Mouse (Mus musculus) layer of hippocampus, postnatal 14 days (tissue): ENCODE measurements around the gene Zfp622. TPM values are rescaled to one million over a fixed set of nuclear protein-coding genes. Genes with fewer than 3 reads are reported as not detected.
A peak's percentile ranks its signal among the peaks of the same experiment; 100 is the strongest.
"Not testable (repeated sequence)": the region's sequence is repeated elsewhere in the genome, so short reads cannot be mapped to it uniquely, and the experiment has no call there.

Experiments
- DNase-seq, 2 experiments: peaks; one replicate each; pipeline ENCODE4 v3.0.0; 2021 to 2022; ENCODE audit warnings: low spot score in 2 of 2, mixed read lengths in 1 of 2
- total RNA-seq, 2 experiments: library from RNA; stranded (reverse); gene quantifications; 2 replicates each; pipeline ENCODE4 v1.2.3; 2021

Zfp622 gene
- total RNA-seq, 2 experiments from 2014 or later: 31.0 to 36.8 TPM

- DNase-seq: no peak
Observed at GRCm38 (mm10) chr15:25966220-25966774, 17.9 kb upstream of the Zfp622 start.

DNA sequence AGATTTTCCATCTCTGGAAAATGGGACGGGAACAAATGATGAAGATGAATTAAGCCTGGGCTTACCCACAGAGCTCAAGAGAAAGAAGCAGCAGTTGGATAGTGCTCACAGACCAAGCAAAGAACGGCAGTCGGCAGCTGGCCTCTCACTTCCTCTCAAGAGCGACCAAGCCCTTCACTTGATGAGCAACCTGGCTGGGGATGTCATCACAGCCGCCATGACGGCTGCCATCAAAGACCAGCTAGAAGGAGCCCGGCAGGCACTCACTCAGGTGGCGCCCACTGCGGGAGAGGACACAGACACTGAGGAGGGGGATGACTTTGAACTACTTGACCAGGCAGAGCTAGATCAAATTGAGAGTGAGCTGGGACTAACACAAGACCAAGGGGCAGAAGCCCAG lies 12.6 kb upstream of the Zfp622 start:
- DNase-seq: no peak

DNA sequence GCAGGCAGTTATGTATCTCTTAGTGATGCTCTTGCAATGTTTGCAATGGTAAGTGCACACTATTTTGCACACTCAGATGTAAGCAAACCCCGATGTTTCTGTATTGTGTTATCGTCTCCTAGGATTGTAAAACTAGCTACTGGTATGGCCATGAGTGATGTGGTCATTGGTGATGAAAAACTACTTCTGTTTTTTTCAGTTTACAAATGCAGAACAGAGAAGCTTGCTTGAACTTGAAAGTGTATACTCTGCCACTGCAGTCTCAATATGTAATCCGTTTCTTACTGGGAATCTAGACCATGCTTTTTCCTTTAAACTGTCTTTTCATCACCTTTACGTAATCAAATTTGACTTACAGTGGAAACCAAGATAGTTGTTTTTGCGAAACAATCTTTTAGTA lies 11.4 kb upstream of the Zfp622 start:
- DNase-seq: no peak

GRCm38 (mm10) chr15:25974352-25974751 lies 9.8 kb upstream of the Zfp622 start:
- no peak for DNase-seq

DNA sequence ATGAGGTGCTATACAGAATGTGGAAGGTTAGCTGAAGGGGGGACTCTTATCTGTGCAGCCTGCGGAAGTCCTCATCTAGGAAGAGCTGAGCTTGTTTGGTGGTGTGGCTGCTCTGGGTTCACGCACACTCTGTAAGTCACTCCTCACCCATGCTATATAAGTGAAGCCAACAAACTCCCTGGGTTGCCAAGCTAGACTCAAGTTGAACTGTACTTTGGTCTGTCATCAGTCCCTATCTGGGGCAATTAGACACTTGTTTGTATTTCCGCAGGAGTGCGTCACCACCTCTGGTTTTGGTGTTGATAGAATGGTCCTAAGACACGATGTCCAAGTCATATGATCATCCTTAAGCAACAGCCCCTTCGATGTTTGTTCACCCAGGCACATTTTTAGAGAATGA lies 8.4 kb upstream of the Zfp622 start:
- no peak for DNase-seq

- DNase-seq: not testable (repeated sequence)
Observed at GRCm38 (mm10) chr15:25983614-25984013, 552 bp upstream of the Zfp622 start.

- DNase-seq: peak in 1 of 2 experiments; percentile 6
Observed at GRCm38 (mm10) chr15:25984734-25985492, 747 bp downstream of the Zfp622 start.

GRCm38 (mm10) chr15:25992992-25993727 lies 9.0 kb downstream of the Zfp622 start:
- peak; percentile 40 to 79 for DNase-seq

GRCm38 (mm10) chr15:25995521-25995920 lies 11.4 kb downstream of the Zfp622 start:
- peak in 1 of 2 experiments; percentile 70 for DNase-seq

- DNase-seq: not testable (repeated sequence)
Observed at GRCm38 (mm10) chr15:25999545-25999944, 15.4 kb downstream of the Zfp622 start.

GRCm38 (mm10) chr15:26008621-26009020 lies 24.5 kb downstream of the Zfp622 start:
- DNase-seq: no peak

DNA sequence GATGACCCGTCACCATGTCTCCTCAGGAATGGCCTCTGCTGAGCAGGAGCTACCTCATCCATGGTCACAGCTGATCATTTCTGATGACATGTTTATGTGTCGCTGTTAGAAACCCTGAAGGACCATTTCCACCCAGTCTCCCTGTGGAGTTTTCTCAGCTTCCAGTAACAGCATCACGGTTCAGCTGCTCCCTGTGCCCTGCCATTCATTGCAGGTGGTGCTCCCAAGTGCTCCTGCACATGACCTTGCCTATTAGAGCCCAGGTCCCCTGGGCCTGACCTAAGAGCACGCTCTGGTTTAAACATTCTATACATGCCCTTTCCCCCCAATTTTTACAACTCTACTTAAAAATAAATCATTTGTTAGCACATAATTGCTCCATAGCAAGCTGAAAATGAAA lies 28.7 kb downstream of the Zfp622 start:
- no peak for DNase-seq

- no peak for DNase-seq
Observed at GRCm38 (mm10) chr15:26015979-26016665, 32.0 kb downstream of the Zfp622 start.

- DNase-seq: no peak
Observed at GRCm38 (mm10) chr15:26021721-26022120, 37.6 kb downstream of the Zfp622 start.

- no peak for DNase-seq
Observed at GRCm38 (mm10) chr15:26022636-26023035, 38.5 kb downstream of the Zfp622 start.

DNA sequence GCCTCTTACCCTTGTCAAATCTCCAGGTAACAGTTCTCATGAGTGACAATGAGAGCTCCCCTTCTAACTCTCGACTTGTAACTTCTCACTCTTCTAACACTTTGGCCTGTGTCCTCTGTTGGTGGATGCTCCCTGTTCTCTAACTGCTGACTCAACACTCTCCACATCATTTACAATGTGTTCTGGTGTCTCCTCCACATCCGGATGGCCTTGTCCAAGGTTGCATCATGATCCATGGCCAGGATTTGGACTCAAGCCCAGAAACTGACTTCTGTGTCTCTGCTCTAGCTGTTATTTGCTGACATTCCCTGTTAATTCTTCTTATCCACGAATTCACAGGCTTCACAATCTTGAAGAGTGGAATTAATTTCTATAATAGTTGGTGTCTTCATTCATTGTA lies 47.5 kb downstream of the Zfp622 start:
- no peak for DNase-seq

DNA sequence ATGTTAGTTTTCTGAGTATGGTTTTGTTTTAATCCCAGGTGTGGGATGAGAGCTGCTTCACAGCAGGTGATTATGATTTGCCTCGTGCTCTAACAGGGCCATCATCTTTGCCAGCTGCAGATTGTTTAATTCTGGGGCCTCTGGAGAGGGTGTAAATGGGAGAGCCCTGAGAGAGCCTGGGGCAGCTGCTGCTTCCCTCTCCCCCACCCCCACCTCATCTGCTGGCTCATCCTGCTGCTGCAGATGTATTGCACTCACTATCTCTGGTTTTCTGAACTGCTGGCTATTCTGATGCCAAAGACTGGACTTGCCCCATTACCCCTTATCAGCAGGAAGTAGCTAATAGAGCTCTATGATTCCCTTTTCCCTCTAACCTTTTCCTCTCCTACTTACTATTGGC lies 56.4 kb downstream of the Zfp622 start:
- DNase-seq: no peak

- DNase-seq: no peak
Observed at GRCm38 (mm10) chr15:26041196-26041947, 57.2 kb downstream of the Zfp622 start.
